Mouse (Mus musculus) heart, adult 9 months (tissue): ENCODE measurements around the gene Pcgf2.
"Not testable (repeated sequence)": the region's sequence is repeated elsewhere in the genome, so short reads cannot be mapped to it uniquely, and the experiment has no call there.

Experiments
- DNase-seq, 2 experiments: peaks; one replicate each; pipeline ENCODE4 v3.0.0; 2022; ENCODE audit warnings: low spot score in 2 of 2

Pcgf2 gene

GRCm38 (mm10) chr11:97653376-97653775 is 46.9 kb downstream of the Pcgf2 start:
- not testable (repeated sequence) for DNase-seq

- DNase-seq, result no peak
These were observed 50.0 kb downstream of the Pcgf2 start for GRCm38 (mm10) chr11:97650341-97650740.

- DNase-seq, result not testable (repeated sequence)
These were observed 51.8 kb downstream of the Pcgf2 start for GRCm38 (mm10) chr11:97648541-97648940.

GRCm38 (mm10) chr11:97644834-97645233 is 55.5 kb downstream of the Pcgf2 start:
- DNase-seq, result peak in 1 of 2 experiments; percentile 68

- no peak for DNase-seq
These were observed 56.8 kb downstream of the Pcgf2 start for GRCm38 (mm10) chr11:97643380-97644055.

- no peak for DNase-seq
These were observed 57.6 kb downstream of the Pcgf2 start for GRCm38 (mm10) chr11:97642746-97643145.

GRCm38 (mm10) chr11:97641668-97642067 is 58.6 kb downstream of the Pcgf2 start:
- DNase-seq, result no peak
